Mouse (Mus musculus) CH12.LX (cell line): ENCODE data around the gene Dennd1a.

Experiments
- CTCF ChIP-seq, 2 experiments: IDR thresholded peaks in 1 of 2; conservative IDR thresholded peaks in 1 of 2; 2 replicates each; pipeline ENCODE4 v1.5.1; 2011 to 2012; ENCODE audit warnings: low read depth in 2 of 2, low read length in 2 of 2, improper control_type of control experiment in 1 of 2, inconsistent platforms in 1 of 2, mild to moderate bottlenecking in 1 of 2, moderate library complexity in 1 of 2
- POLR2AphosphoS2 ChIP-seq: IDR thresholded peaks from 2 replicates; pipeline ENCODE4 v1.6.1; 2011; ENCODE audit warnings: low read depth, low read length, improper control_type of control experiment
- ZNF384 ChIP-seq: IDR thresholded peaks from 2 replicates; pipeline ENCODE4 v1.6.1; 2012; ENCODE audit warnings: low read depth, low read length, improper control_type of control experiment, inconsistent platforms

GRCm38 (mm10) chr2:37849357-37849756 lies 437.8 kb downstream of the Dennd1a start:
- peak; percentile 59 to 66 for TF ChIP-seq CTCF (conservative IDR thresholded peaks at IDR 0.05 in 1 of 2, IDR thresholded peaks at IDR 0.05 in 1 of 2; ENCODE audit: low read depth in 2 of 2, low read length in 2 of 2)
- TF ChIP-seq ZNF384: no peak
- TF ChIP-seq POLR2AphosphoS2: no peak
